Mouse (Mus musculus) embryo, embryonic 10 days (tissue): ENCODE measurements at regions not wholly inside any gene's neighbourhood (a gene's known extent, or its start where the extent isn't known, plus 50 kb on each side); places are given as distances from the start of the nearest gene placed in this dataset.
"Not testable (repeated sequence)": the region's sequence is repeated elsewhere in the genome, so short reads cannot be mapped to it uniquely, and the experiment has no call there.

ENCODE experiments used
- DNase-seq: peaks from one replicate; pipeline ENCODE4 v3.0.0-alpha.2; 2015; ENCODE audit warnings: low spot score

DNA sequence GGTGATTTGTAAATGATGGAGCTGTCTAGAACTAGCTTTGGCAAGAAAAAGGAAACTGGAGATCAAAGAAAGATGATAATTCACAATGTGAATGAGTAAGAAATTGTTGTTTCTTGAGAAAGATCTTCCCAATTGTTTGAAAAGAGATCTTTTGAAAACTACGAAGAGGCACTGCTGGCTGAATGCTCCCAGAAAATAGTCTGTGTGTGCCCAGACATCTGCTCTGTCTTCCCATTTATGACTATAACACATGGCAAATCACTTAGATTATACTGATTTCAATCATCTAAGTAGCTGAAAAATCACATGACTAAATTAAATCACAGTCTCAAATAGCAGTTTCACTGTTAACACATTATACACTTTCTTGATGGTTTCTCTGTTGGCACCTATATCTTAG lies 434.2 kb upstream of the Sema6d start:
- no peak for DNase-seq

DNA sequence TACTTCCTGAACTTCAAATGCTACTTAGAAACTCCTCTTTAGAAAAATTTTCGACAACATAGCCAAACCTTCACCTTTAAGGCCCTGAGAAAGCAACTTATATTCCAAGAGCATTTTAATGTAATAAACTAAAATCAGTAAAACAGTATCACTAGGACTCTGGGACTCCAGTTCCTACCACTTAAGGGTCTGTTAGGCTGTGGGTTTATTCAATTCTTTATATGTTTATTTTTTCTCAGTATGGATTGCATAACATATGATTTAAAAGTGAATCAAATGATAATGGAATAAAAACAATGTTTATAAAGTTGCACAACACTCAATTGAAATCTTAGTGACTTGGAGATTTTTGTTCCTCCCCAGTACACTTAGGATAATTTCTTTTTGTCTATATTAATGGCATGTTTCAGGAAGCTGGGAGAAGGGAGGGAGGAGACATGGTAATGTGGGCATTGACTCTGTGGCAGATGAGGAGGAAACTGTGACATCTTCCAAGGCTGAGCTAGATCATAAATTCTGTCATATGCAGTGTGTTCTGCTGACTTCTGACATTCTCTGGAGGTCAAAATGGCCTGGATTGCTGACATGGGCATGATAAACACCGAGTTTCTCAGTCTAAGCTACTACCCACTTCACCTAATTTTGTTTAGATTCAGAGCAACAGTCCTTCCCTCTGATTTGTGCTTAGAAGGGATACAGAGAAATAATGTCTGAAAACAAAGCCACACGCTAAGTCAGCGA lies 401.3 kb upstream of the Sema6d start:
- DNase-seq: no peak

DNA sequence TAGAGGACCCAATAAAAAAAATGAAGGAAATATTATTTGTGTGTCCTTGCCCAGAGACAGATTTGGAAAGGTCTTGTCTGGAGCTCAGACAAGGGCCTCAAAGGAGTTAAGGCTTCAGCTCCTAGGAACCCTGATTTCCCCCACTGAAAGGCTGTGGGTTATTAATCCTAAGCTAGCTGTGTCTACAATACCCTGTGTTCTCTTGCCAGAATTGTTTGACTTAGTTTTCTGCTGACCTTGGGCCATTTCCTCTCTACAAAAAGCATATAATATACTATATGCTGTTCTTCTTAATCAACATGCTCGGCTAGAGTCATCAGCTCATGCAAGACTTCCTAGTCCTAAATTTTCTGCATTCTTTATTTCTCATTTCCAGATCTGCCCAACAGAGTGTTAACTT lies 400.0 kb upstream of the Sema6d start:
- DNase-seq: no peak

DNA sequence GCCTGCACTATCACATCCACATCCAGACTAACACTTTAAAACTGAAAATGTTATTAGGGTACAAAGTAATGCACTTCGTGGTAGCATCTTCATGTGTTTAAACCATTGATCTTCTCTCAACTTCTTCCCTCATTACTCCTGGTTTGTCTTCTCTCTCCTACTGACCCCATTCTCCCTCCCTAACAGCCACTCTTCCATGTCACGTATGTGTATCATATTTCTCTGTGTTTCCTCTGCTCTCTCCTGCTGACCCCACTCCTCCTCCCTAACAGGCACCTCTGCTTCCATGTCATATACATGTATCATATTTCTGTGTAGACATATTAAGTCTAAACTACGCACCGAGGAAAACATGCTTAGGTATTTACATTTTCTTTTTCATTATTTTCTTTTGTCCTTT lies 350.1 kb upstream of the Sema6d start:
- no peak for DNase-seq

DNA sequence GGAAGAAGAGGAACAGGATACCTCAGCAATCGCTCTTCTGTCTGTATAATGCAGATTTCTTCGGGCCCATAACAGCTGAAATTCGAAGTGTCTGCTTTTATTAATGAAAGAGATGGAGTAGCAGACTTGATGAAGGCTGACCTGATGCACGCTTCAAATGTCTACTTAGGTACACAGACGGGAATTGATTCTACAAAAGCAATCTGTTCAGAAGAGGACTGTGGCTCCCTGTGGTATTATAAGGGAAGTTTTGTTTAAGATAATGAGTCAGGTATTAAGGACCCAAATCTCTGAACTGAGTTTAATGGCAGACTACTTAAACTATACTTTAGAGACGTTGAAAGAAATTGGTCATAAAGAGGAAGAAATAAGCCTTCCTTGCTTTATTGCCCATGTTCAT lies 349.2 kb upstream of the Sema6d start:
- DNase-seq: no peak

DNA sequence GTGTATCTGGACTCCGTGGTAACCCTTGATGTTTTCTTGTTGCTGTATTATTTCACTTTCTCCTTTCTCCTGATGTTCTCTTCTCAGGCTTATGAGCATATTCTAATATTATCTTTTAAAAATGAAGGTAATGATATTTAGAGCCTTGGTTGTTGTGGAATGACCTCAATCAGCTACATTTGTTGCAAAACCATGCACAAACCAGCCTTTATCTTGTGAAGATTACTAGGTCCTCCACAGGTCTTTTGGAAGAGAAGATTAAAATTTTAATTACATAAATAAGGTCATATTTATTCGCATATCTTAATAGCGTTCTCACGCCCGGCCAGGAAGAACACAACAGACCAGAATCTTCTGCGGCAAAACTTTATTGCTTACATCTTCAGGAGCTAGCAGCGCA lies 335.5 kb upstream of the Sema6d start:
- DNase-seq: no peak

DNA sequence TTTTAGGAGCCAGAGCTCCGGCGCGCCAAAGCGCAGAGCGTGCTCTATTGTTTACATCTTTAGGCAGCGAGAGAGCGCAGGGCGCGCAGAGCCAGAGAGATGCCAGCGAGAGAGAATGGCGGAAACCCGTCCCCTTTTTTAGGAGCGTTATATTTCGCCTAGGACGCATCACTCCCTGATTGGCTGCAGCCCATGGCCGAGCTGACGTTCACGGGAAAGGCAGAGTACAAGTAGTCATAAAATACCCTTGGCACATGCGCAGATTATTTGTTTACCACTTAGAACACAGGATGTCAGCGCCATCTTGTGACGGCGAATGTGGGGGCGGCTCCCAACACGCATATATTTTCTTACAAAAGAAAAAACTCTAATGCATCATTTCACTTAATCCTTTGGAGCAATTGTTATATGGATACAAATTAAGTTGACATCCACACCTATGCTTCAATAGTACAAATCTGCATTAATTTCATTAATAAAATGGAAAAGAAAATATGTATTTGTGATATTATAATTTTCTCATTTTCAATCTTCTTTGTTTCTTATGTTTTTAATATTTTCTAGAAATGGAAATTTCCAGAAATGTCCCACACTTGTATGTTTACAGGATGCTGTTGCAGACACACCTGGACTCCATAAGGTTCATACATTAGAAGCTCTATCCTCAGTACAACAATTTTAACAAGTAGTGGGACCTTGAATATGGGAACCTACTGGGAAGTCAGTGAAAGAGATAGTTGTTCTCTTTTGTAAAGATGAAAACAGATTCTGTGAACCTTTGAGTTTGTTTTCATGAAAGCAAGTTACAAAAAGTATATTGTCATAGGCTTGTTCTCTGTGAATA lies 334.9 kb upstream of the Sema6d start:
- not testable (repeated sequence) for DNase-seq

DNA sequence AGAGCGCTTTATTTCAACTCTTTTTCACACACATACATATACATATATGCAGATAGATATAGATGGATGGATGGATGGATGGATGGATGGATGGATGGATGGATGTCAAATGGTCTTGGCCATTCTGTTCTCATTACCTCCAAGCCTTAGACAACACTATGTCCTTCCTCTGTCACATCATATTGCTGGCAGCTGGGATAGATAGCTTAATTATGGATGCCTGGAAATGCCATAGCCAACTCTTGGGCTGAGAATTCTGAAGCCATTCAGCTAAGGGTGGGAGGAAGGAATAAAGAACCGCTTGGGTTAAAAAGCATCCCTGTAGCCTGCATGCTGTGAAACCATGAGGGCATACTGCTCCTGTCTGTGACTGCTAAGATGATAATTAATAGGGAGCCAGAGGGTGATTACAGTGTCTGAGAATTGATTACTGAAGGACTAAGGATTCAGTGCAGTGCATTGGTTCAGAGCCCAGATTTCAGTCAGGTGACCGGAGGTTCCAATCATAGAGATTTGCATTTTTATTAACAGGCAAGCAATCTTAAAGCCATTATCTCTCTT lies 290.5 kb upstream of the Sema6d start:
- DNase-seq: no peak

DNA sequence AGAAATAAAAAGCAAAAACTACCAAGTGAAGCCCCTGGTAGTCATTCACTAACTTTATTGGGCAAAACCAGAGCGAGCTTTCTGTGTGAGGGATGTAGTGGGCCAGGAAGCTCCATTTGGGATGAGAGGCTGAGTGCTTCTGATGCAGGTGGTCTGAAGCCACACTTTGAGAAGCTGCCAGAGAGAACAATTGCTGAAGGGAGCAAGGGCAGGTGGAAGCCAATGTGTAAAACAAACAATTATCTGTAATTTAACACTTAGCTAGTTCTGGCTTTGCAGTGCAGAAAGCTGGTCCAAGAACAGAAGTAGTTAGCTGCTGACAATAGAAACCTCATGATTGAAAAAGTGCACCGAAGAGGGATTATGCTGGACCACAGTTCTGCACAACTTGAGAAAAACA lies 284.1 kb upstream of the Sema6d start:
- no peak for DNase-seq

DNA sequence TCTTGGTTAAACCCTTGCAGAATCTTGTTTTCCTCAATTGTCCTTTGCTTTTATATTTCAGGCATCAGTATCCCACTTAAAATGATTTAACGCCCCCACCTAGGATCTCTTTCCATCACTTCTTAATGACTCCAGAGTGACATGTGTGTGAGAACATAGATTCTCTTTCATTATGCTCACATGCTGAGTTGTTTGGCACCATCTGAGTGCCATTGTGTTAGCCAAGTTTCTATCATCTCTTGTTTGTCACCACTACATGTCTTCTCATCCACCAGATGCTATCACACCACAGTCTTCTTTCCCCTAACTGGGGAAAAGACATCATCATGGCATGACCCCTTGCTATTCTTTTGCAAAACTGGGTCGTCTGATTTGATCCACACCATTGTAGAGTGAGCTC lies 283.4 kb upstream of the Sema6d start:
- DNase-seq: no peak

DNA sequence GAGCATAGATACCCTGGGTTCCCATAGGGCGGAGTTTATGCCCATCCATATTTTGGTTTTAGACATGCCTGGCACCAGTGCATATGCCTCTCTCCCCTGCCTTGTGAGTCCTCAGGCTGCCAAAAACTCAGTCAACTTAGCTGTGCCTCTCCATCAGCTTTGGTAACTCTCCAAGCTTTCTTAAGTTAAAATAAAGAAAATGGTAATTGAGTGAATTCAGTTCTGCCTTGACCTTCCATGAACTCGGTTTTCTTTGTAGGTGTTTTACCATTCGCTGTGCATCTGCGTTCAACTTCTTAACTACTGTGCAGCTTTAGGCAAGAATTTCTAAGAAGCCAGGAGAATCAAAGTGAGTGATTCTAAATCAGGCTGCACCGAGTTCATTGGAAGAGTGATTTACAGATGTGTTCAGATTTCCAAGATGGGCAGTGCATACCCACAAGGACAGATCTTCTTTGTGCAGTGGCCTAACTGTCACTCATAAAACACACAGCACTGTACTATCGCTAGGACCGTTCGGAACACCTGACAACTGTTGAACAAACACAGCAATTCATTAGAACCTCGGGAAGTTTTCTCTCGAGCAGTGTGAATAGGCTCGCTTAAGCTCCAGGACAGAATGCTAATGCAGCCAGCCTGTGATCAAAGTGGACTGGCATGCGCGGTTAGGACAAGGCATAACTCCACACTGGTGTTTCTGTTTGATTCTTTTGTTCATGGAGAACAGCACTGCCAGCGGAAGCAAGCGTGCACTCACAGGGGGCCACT lies 276.4 kb upstream of the Sema6d start:
- DNase-seq: peak; percentile 23

DNA sequence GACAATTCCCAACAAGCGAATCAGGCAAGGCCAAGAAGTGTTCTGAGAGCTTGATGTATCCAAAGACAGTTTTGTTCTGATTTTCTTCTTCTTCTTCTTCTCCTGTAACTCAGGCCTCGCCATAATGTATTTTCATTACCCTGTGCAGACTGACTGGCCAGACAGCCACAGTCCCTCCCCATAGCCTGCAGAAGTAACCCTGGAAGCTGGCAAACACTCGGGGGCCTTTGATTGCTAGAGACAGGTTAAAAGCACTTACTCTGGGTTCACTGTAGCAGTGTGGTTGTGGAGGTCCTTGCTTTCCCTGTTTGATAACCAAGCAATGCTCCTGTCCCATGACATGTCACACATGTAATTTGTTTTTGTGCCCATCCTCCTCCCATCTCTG lies 275.8 kb upstream of the Sema6d start:
- no peak for DNase-seq

DNA sequence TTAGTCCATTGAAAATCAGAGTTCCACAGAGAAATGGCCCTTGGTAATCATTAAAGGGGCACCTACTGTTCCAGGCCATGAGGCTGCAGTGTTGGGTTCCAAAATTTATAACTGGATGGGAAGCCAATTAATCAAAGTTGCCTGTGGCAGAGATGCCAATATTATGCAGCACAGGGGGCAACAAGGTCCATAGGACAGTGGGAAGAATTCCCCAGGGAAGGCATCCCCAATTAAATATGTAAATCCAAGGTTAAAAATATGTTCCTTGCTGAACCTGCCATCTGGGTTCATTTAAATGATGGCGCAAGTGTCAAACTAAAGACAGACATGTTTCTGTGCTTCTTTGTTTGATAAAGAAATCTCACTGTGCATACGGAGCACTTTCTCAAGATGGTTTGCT lies 273.1 kb upstream of the Sema6d start:
- no peak for DNase-seq

DNA sequence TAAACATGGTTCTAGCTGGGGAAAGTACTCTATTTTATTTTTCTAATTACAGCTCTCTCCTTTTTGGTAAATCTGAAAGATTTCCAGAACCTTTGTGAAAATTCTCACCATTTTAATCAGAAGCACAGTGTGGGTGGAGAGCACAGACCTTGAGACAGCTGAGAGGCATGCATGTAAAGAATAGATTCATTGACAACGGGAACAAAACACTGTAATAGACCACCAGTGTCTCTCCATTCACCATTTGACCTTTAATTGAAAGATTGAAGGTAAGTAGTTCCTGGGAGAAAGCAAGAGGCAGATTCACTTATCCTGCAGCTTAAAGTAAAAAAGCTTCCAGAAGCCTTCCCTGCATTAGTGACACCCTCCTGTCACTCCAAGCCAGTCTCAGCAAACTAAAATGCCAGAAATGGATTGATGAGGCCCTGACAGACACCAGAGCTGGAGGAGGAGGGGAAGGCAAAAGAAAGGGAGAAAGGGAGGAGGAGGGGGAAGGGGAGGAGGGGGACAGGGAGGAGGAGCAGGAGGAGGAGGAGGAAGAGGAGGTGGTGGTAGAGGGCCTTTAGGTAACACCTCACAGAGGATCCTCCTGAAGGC lies 256.1 kb upstream of the Sema6d start:
- DNase-seq: no peak
